9 mouse cellular contexts compared by ENCODE assay signal in genomic region chr3:65927685-65928084, GRCm38 (mm10). TPM values are rescaled to one million over a fixed set of nuclear protein-coding genes. Genes with fewer than 3 reads are reported as not detected.
DNase-seq lines count a peak whose midpoint lies in the region; ATAC-seq lines count a peak whose summit lies in the region.
"Had no signal": no experiment of that assay in that cellular context is flagged by ENCODE, and none has a peak within 500 bp of the region (broad histone marks: within the 10 kb centered on the region; RNA-seq: fewer than 3 reads in every experiment).

No protein-coding gene starts in this region.

- 64% methylated on average over 7 of the region's 7 CpGs for WGBS in forebrain, embryonic 15.5 days

- H3K9me3 ChIP-seq in forebrain, embryonic 15.5 days: no peaks in the 10 kb centered on the region
- H3K9me3 ChIP-seq: hindbrain, embryonic 15.5 days had no signal

- no peak overlapping the region for H3K4me3 ChIP-seq in forebrain, embryonic 15.5 days
- H3K4me3 ChIP-seq: hindbrain, embryonic 15.5 days had no signal

- H3K4me1 ChIP-seq in forebrain, embryonic 15.5 days: peaks cover 9% of the 10 kb centered on the region; the same call in 1 of the 2 replicates

- no peak overlapping the region for H3K4me2 ChIP-seq in forebrain, embryonic 15.5 days (replicated peaks)
- H3K4me2 ChIP-seq: hindbrain, embryonic 15.5 days had no signal

- H3K9ac ChIP-seq in forebrain, embryonic 15.5 days (replicated peaks): no peak overlapping the region
- H3K9ac ChIP-seq: hindbrain, embryonic 15.5 days had no signal

- no peaks in the 10 kb centered on the region for H3K36me3 ChIP-seq in forebrain, embryonic 15.5 days
- H3K36me3 ChIP-seq: hindbrain, embryonic 15.5 days had no signal

- no peak for ATAC-seq in forebrain, embryonic 15.5 days (replicated peaks)

- H3K27me3 ChIP-seq in forebrain, embryonic 15.5 days: no peaks in the 10 kb centered on the region
- H3K27me3 ChIP-seq: hindbrain, embryonic 15.5 days had no signal

- peak; percentile 47 to 60 for DNase-seq in layer of hippocampus, postnatal 10 days (ENCODE audit: low spot score in 2 of 2)
- no peak for DNase-seq in layer of hippocampus, postnatal 25 days (ENCODE audit: extremely low spot score in 1 of 2, low spot score in 1 of 2)
- DNase-seq in adrenal gland, postnatal 4 days (ENCODE audit: low spot score in 2 of 2): peak; percentile 10 to 23
- DNase-seq in gonadal fat pad, adult 2 months (ENCODE audit: low read depth): peak; percentile 72
- DNase-seq in kidney, postnatal 10 days: peak; percentile 88
- DNase-seq in ovary, postnatal 14 days (ENCODE audit: low spot score): peak; percentile 51
- no peak for DNase-seq in natural killer cell, adult 2 months (ENCODE audit: low spot score in 2 of 2)

- H3K27ac ChIP-seq in forebrain, embryonic 15.5 days (replicated peaks): no peak overlapping the region
- H3K27ac ChIP-seq: hindbrain, embryonic 15.5 days had no signal

RNA-seq across cellular contexts. Expression of gene Ccnl1, which starts 30.4 kb away (rescaled TPM):
- 10 to 100 TPM; 56.7 to 61.8 TPM for total RNA-seq in layer of hippocampus, postnatal 10 days (2021)
- 10 to 100 TPM; 50.5 to 61.3 TPM for total RNA-seq in layer of hippocampus, postnatal 25 days (2021)
- 100 to 1,000 TPM; 109 to 117 TPM for total RNA-seq in adrenal gland, postnatal 4 days (2021)
- 41.0 and 41.4 TPM in 2 replicates for polyA plus RNA-seq in gonadal fat pad, adult 2 months (2012; rRNA removed)
- polyA plus RNA-seq in forebrain, embryonic 15.5 days (2015; fragmentation: Nextera tagmentation; extraction: Ambion mirVana): 81.5 and 87.6 TPM in 2 replicates

Comparison
In these comparisons a context has a peak if more than half of its experiments do, and no peak if none do; other contexts are left out.
1. DNase-seq: peak in layer of hippocampus, postnatal 10 days (2 of 2), adrenal gland, postnatal 4 days (2 of 2), gonadal fat pad, adult 2 months (single experiment), kidney, postnatal 10 days (single experiment) and ovary, postnatal 14 days (single experiment); none in layer of hippocampus, postnatal 25 days (0 of 2) and natural killer cell, adult 2 months (0 of 2).